Mouse (Mus musculus): ENCODE results near the gene Srgap1.

DNA sequence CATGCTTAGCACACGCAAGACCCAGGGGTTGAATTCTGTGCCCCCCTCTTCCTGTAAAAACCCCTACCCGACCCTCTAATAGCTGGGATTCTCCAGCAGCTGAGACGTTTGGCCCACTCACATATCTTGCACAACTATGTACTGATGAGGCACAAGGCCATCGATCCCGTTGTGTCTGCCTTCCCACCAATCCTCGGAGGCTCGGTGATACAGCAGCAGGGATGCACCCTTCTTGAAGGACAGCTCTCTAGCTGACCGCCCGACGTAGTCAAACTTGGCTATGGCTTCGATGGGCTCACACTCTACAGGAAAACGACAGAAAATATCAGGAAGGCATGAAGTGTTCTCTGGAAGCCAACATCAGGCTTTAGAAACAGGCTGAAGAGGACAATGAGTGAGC lies 252.6 kb downstream of the Srgap1 start:
- TF ChIP-seq CTCF (IDR thresholded peaks at IDR 0.05) (no peak), EP300 (IDR thresholded peaks at IDR 0.05) (no peak)
